Mouse (Mus musculus) liver, postnatal 0 days (tissue): Measurements from ENCODE around the gene Olfr1280.

Experiments used
- CTCF ChIP-seq: sonication (generic); IDR thresholded peaks from 2 replicates; pipeline ENCODE4 v1.5.1; 2016; ENCODE audit warnings: antibody characterized with exemption, low read depth
- EP300 ChIP-seq: IDR thresholded peaks from 2 replicates; pipeline ENCODE4 v1.6.1; 2016; ENCODE audit warnings: antibody characterized with exemption, low read depth, mild to moderate bottlenecking

DNA sequence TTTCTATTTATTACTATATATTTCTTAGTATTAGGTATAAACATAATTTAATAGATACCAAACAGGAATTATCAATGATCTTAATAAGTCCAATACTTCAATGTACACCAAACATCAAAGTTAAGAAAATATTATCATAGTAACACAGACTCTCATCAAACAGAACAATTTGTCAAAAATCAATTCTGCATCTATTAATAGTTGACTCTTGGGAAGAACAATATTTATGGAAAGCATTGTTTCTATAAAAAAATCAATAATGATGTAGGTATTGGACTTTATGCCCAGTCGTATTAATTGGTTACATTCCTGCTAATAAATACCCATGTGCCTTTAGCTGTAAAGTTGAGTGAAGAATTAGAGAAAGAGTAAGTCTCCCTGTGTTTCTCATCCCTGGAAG lies 61.4 kb downstream of the Olfr1280 start, which contains the start of gene Olfr1284:
- no peak for TF ChIP-seq CTCF
- TF ChIP-seq EP300: no peak
